Mouse (Mus musculus): Measurements from ENCODE around the gene Gtf3a.

DNA sequence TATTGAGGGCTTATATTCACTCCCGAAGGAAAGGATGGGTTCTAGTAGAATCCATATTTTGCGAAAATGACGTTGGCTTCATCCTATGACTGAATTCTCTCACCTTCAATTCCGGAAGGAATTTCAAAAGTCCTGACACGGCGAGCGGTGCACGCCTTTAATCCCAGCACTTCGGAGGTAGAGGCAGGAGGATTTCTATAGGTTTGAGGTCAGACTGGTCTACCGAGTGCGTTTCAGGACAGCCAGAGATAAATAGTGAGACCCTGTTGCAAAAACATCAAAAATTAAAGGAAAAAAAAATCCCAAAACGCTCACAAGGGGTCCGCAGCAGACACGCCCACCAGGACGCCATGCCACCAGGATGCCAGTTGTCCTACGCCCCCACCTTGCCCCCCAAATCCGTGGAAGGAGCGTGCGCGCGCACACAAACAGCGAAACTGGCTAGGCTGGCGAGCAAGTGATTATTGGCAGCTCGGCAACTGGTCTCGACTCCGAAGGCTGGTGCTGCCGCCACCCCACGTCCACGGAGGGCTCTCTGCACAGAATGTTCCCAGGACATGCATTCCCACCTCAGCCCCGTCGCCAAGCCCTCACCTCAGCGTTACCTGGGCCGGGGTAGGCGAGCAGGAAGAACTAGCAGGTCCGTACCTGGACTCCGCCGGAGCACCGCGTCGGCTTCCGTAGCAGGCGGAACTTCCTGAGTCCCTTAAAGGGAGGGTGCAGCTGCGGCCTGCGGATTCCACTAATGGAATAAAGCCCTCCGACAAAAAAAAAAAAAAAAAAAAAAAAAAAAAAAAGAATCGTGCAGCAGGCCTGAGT is 14.9 kb downstream of the Gtf3a start, which contains the start of gene Mtif3:
- no peak for TF ChIP-seq EP300 (IDR thresholded peaks at IDR 0.05; ENCODE audit: insufficient read depth, low read depth, low read length)
- no peak for TF ChIP-seq CTCF (IDR thresholded peaks at IDR 0.05; ENCODE audit: low read depth, low read length)
- TF ChIP-seq POLR2A (IDR thresholded peaks at IDR 0.05; ENCODE audit: insufficient read depth, low read length) = no peak
